Mouse (Mus musculus): Measurements from ENCODE around the gene Stat3. TPM values are rescaled to one million over a fixed set of nuclear protein-coding genes. Genes with fewer than 3 reads are reported as not detected.

Gene Stat3
- polyA plus RNA-seq, 1 experiment = 65.1 TPM

GRCm38 (mm10) chr11:100887236-100887635, 52.1 kb downstream of the Stat3 start:
- Histone ChIP-seq H3K4me1 (ENCODE audit: control insufficient read depth, insufficient read depth, insufficient read length) (no peaks in the 10 kb centered on the region), H3K27ac (ENCODE audit: insufficient read depth, low read length) (no peak overlapping the region), H3K4me3 (ENCODE audit: extremely low read depth, insufficient read depth, insufficient read length) (no peak overlapping the region), H3K27me3 (ENCODE audit: control insufficient read depth, insufficient read depth, low read length) (no peaks in the 10 kb centered on the region), H3K36me3 (ENCODE audit: control insufficient read depth, insufficient read depth, low read length) (peaks cover 48% of the 10 kb centered on the region)
- DNase-seq (ENCODE audit: low read depth in 1 of 2, low spot score in 2 of 2) = no peak
- TF ChIP-seq POLR2A (IDR thresholded peaks at IDR 0.05; ENCODE audit: low read depth, low read length) = no peak
- TF ChIP-seq CTCF (IDR thresholded peaks at IDR 0.05; ENCODE audit: extremely low read depth, insufficient read depth, insufficient read length, insufficient replicate concordance) = no peak
- WGBS = 93% methylated on average over 4 of the region's 4 CpGs

- WGBS = 78% methylated on average over 8 of the region's 8 CpGs
- H3K27me3 ChIP-seq (ENCODE audit: control insufficient read depth, insufficient read depth, low read length) = no peaks in the 10 kb centered on the region
- no peaks in the 10 kb centered on the region for H3K4me1 ChIP-seq (ENCODE audit: control insufficient read depth, insufficient read depth, insufficient read length)
- H3K27ac ChIP-seq (ENCODE audit: insufficient read depth, low read length) = no peak overlapping the region
- H3K36me3 ChIP-seq (ENCODE audit: control insufficient read depth, insufficient read depth, low read length) = peaks cover 47% of the 10 kb centered on the region
- no peak for TF ChIP-seq POLR2A (IDR thresholded peaks at IDR 0.05; ENCODE audit: low read depth, low read length)
- no peak for TF ChIP-seq CTCF (IDR thresholded peaks at IDR 0.05; ENCODE audit: extremely low read depth, insufficient read depth, insufficient read length, insufficient replicate concordance)
- DNase-seq (ENCODE audit: low read depth in 1 of 2, low spot score in 2 of 2) = no peak
- H3K4me3 ChIP-seq (ENCODE audit: extremely low read depth, insufficient read depth, insufficient read length) = no peak overlapping the region
Observed at GRCm38 (mm10) chr11:100886188-100886740, 53.1 kb downstream of the Stat3 start.

GRCm38 (mm10) chr11:100885472-100885871, 53.9 kb downstream of the Stat3 start:
- Histone ChIP-seq H3K27me3 (ENCODE audit: control insufficient read depth, insufficient read depth, low read length) (no peaks in the 10 kb centered on the region), H3K4me3 (ENCODE audit: extremely low read depth, insufficient read depth, insufficient read length) (no peak overlapping the region), H3K27ac (ENCODE audit: insufficient read depth, low read length) (no peak overlapping the region), H3K36me3 (ENCODE audit: control insufficient read depth, insufficient read depth, low read length) (peaks cover 44% of the 10 kb centered on the region), H3K4me1 (ENCODE audit: control insufficient read depth, insufficient read depth, insufficient read length) (no peaks in the 10 kb centered on the region)
- DNase-seq (ENCODE audit: low read depth in 1 of 2, low spot score in 2 of 2) = no peak
- TF ChIP-seq POLR2A (IDR thresholded peaks at IDR 0.05; ENCODE audit: low read depth, low read length) = no peak

- Histone ChIP-seq H3K4me3 (ENCODE audit: extremely low read depth, insufficient read depth, insufficient read length) (no peak overlapping the region), H3K36me3 (ENCODE audit: control insufficient read depth, insufficient read depth, low read length) (peaks cover 42% of the 10 kb centered on the region), H3K27ac (ENCODE audit: insufficient read depth, low read length) (no peak overlapping the region), H3K4me1 (ENCODE audit: control insufficient read depth, insufficient read depth, insufficient read length) (no peaks in the 10 kb centered on the region), H3K27me3 (ENCODE audit: control insufficient read depth, insufficient read depth, low read length) (no peaks in the 10 kb centered on the region)
- no peak for DNase-seq (ENCODE audit: low read depth in 1 of 2, low spot score in 2 of 2)
- TF ChIP-seq CTCF (IDR thresholded peaks at IDR 0.05; ENCODE audit: extremely low read depth, insufficient read depth, insufficient read length, insufficient replicate concordance) = no peak
- TF ChIP-seq POLR2A (IDR thresholded peaks at IDR 0.05; ENCODE audit: low read depth, low read length) = no peak
- WGBS = 92% methylated on average over 10 of the region's 10 CpGs
Observed at GRCm38 (mm10) chr11:100883640-100884039, 55.7 kb downstream of the Stat3 start.

- Histone ChIP-seq H3K4me3 (ENCODE audit: extremely low read depth, insufficient read depth, insufficient read length) (no peak overlapping the region), H3K27ac (ENCODE audit: insufficient read depth, low read length) (0 out of 2 replicates have a peak overlapping the region, but pooled peaks have one; percentile 21), H3K4me1 (ENCODE audit: control insufficient read depth, insufficient read depth, insufficient read length) (no peaks in the 10 kb centered on the region), H3K27me3 (ENCODE audit: control insufficient read depth, insufficient read depth, low read length) (no peaks in the 10 kb centered on the region), H3K36me3 (ENCODE audit: control insufficient read depth, insufficient read depth, low read length) (peaks cover 44% of the 10 kb centered on the region)
- DNase-seq (ENCODE audit: low read depth in 1 of 2, low spot score in 2 of 2) = no peak
- WGBS = 82% methylated on average over 15 of the region's 15 CpGs
- TF ChIP-seq CTCF (IDR thresholded peaks at IDR 0.05; ENCODE audit: extremely low read depth, insufficient read depth, insufficient read length, insufficient replicate concordance) (no peak), POLR2A (IDR thresholded peaks at IDR 0.05; ENCODE audit: low read depth, low read length) (no peak)
Observed at GRCm38 (mm10) chr11:100879321-100880078, 59.8 kb downstream of the Stat3 start.

- H3K27ac ChIP-seq (ENCODE audit: insufficient read depth, low read length) = no peak overlapping the region
- no peak overlapping the region for H3K4me3 ChIP-seq (ENCODE audit: extremely low read depth, insufficient read depth, insufficient read length)
- WGBS = 87% methylated on average over 3 of the region's 3 CpGs
- TF ChIP-seq CTCF (IDR thresholded peaks at IDR 0.05; ENCODE audit: extremely low read depth, insufficient read depth, insufficient read length, insufficient replicate concordance) (no peak), POLR2A (IDR thresholded peaks at IDR 0.05; ENCODE audit: low read depth, low read length) (no peak)
- H3K36me3 ChIP-seq (ENCODE audit: control insufficient read depth, insufficient read depth, low read length) = peaks cover 33% of the 10 kb centered on the region
- no peak for DNase-seq (ENCODE audit: low read depth in 1 of 2, low spot score in 2 of 2)
- H3K4me1 ChIP-seq (ENCODE audit: control insufficient read depth, insufficient read depth, insufficient read length) = no peaks in the 10 kb centered on the region
- no peaks in the 10 kb centered on the region for H3K27me3 ChIP-seq (ENCODE audit: control insufficient read depth, insufficient read depth, low read length)
Observed at GRCm38 (mm10) chr11:100875761-100876160, 63.6 kb downstream of the Stat3 start.

GRCm38 (mm10) chr11:100870968-100871350, 68.4 kb downstream of the Stat3 start:
- Histone ChIP-seq H3K4me3 (ENCODE audit: extremely low read depth, insufficient read depth, insufficient read length) (no peak overlapping the region), H3K36me3 (ENCODE audit: control insufficient read depth, insufficient read depth, low read length) (peaks cover 14% of the 10 kb centered on the region), H3K27me3 (ENCODE audit: control insufficient read depth, insufficient read depth, low read length) (no peaks in the 10 kb centered on the region), H3K4me1 (ENCODE audit: control insufficient read depth, insufficient read depth, insufficient read length) (no peaks in the 10 kb centered on the region), H3K27ac (ENCODE audit: insufficient read depth, low read length) (no peak overlapping the region)
- TF ChIP-seq POLR2A (IDR thresholded peaks at IDR 0.05; ENCODE audit: low read depth, low read length) (no peak), CTCF (IDR thresholded peaks at IDR 0.05; ENCODE audit: extremely low read depth, insufficient read depth, insufficient read length, insufficient replicate concordance) (no peak)
- 74% methylated on average over 8 of the region's 8 CpGs for WGBS
- DNase-seq (ENCODE audit: low read depth in 1 of 2, low spot score in 2 of 2) = no peak
